Mouse (Mus musculus) c-Kit-positive CD71-negative TER-119-negative erythroid progenitor cells, embryonic 14.5 days (primary cell): ENCODE measurements around the gene Ei24.

ENCODE experiments used
- DNase-seq: peaks from one replicate; pipeline ENCODE4 v3.0.0-alpha.2; 2013; ENCODE audit warnings: low read depth

Gene Ei24

DNA sequence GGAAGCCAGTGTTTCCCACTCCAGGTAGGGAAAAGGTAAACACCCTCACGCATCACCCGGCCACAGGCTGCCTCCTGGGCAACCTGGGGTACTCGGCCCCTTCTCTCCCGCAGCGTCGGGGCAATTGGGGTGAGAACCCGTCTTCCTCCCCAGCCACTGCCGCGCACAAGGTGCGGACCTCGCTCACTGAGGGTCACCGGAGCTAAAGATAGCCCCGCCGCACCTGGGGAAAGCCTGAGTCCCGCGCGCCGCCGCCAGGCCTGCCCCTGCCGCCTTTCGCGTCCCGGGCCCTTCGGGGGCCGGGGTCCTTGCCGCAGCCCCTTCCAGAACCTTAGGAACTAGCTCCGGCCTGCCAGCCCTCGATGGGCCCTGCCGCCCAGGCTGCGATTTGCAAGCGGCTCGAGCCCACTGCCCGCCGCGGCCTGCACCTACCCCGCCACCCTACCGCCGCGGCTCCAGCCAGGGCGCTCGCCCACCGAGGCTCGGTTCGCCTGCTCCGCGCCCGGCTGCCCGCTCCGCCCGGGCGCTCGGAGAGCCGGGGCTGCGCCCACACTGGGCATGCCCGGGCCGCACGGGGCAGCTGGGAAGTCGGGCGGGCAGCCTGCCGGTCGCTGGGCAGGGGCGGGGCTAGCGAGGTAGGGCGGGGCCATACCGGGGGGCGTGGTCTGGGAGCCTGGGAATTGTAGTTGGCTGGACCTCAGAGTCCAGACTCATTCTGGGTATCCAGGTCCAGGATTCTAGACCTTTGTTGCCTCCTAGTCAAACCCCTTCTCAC, at the start of gene Ei24:
TSS of gene Ei24 (minus strand) at position 613 of the 775 bp plus-strand sequence.
- DNase-seq: peak; percentile 43

DNA sequence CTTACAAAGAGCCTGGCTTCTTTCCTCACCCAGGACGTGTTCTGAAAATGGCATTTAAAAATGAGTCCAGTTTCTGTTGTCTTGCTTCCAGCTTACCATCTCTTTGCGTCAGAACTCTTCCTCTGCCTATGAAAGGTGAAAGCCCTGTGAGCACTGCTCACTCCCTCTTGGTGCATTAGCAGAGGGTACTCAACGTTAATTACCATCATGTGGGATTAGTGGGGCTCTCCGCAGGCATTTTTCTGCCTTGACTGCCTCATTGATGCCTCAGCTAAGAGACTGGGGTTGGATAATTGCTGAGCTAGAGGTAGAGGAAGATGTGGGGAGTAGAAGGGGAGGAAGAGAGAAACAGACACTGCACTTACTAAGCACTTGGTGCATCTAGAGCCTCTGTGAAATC, 49.2 kb upstream of the Ei24 start:
- DNase-seq: no peak

- no peak for DNase-seq
Observed at GRCm38 (mm10) chr9:36833914-36834313, 36.7 kb upstream of the Ei24 start.

DNA sequence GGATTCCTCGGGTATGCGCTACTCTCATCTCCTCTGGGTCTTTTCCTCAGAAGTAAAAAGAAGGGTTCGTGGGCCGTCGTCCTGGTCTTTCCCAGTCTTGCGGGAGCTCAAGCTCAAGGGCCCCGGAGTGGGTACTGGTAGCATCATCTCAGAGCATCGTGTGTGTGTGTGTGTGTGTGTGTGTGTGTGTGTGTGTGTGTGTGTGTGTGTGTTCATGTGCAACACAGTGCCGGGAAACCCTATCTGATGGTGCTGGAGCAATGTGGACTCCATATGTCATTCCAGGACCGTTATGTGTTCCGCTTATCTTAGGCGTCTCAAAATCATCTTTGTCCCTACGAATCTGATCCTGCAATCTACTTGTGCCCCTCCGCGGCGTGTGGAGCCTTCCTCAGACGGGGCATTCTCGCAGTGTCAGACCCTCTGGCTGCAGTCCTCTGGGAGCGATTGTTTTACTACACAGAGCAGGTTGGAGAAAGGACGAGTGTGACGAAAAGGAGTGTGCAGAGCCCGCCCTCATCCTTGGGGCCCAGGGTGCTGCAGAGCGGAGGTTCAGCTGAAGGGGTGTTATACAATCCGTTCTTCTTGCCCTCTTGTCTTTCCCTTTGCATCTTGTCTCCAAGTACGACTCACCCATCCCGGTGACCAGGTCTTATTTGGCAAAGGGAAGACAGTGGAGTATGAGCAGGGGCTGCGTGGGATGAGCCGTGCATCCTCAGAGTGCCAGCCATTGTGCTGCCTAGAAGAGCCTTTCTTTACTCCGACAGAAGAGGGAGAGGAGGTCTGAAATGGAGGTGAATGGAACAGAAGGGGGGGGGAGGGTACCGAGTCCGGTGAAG, 36.1 kb upstream of the Ei24 start:
- no peak for DNase-seq

DNA sequence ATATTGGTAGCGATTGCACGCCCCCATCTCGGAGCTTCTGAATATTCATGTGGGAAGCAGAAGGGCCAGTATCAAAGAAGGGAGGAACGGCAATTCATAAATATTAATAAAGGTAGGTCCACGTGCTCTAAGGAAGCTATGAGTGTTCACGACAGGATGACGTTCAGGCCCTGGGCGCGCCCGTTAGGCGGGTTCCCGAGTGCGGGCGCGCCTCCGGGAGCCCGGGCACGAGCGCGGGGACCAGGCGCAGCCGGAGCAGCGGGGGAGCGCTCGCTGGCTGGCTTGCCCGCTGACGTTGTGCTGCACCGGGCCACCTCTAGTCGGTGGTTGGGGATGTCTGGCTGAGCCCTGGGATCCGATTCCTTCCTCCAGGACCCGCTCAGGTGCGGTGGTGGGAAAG, 35.3 kb upstream of the Ei24 start:
- DNase-seq: peak; percentile 8

GRCm38 (mm10) chr9:36831401-36831800, 34.2 kb upstream of the Ei24 start:
- DNase-seq: no peak

GRCm38 (mm10) chr9:36826612-36827363, 29.6 kb upstream of the Ei24 start:
- no peak for DNase-seq

GRCm38 (mm10) chr9:36822024-36822423, 24.8 kb upstream of the Ei24 start:
- DNase-seq: no peak

- no peak for DNase-seq
Observed at GRCm38 (mm10) chr9:36821644-36822000, 24.4 kb upstream of the Ei24 start, which contains the start of gene Fez1. Gene Fez1 (plus strand): TSS chr9:36821864.

- no peak for DNase-seq
Observed at GRCm38 (mm10) chr9:36820969-36821643, 23.9 kb upstream of the Ei24 start.

DNA sequence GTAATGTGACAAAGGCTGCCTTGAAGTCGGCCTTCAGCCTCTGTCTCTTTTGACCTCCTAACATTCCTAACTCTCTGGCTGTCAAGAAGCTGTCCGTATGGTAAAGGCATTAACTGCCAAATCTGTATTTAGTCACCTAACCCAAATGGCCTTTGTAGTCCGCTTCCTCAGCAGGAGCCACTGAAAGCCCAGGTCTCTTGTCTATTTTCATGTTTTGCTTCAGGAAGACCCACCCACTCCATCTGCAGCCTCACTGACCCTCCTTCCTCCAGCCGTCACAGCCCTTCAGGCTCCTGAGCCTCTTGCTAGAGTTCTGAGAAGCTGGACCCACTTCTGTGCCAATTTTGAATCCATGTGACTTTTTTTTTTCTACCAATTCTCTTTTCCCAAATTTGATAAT, 21.7 kb upstream of the Ei24 start:
- DNase-seq: no peak

DNA sequence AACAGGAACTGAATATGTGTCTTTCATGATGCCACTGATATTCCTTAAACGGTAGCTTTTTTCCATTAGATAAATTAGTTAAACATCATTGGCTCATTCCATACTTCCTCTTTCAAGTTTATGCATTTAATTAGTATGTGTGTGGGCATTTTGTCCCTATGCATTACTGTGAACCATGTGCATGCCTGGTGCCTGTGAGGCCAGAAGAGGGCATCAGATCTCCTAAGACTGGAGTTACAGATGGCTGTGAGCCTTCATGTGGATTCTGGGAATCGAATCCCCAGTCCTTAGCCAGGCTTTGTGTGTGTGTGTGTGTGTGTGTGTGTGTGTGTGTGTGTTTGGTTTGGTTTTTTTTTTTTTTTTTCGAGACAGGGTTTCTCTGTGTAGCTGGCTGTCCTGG, 17.3 kb upstream of the Ei24 start:
- DNase-seq: no peak

DNA sequence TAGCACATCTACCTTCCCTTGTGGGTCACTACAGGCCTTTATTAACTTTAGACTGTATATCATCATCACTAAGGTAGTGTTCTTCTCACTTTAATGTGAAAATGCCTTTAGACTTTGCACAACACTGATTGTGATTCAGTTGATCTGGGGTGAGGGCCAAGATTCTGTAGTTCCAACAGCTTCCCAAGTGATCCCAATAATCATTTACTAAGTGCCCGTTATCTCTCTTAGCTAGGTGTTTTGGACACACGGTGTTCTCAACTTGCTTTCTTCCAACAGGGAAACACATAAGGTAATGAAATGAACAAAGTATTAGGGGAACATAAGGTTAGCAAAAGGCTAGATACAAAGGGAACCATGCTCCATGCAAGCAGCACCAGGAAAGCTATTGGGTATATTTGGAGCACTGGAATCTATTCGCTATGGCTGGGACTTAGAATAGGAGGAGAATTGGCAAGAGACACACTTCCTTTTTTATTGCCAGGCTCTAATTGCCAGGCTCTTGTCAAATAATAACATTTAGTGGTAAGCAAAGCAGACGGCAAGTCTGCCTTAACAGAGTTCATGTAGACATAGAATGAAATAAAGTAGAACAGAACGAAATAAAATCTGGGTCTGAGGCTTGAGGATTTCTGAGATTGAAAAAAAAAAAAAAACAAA, 11.1 kb upstream of the Ei24 start:
- DNase-seq: no peak

- DNase-seq: no peak
Observed at GRCm38 (mm10) chr9:36805256-36805975, 8.2 kb upstream of the Ei24 start.

GRCm38 (mm10) chr9:36803926-36804325, 6.7 kb upstream of the Ei24 start:
- no peak for DNase-seq

GRCm38 (mm10) chr9:36803386-36803785, 6.2 kb upstream of the Ei24 start:
- DNase-seq: no peak

GRCm38 (mm10) chr9:36802951-36803350, 5.8 kb upstream of the Ei24 start:
- DNase-seq: no peak

- DNase-seq: no peak
Observed at GRCm38 (mm10) chr9:36801961-36802360, 4.8 kb upstream of the Ei24 start.

GRCm38 (mm10) chr9:36796224-36796623, 969 bp downstream of the Ei24 start:
- DNase-seq: no peak

- no peak for DNase-seq
Observed at GRCm38 (mm10) chr9:36795556-36795955, 1.6 kb downstream of the Ei24 start.

- DNase-seq: no peak
Observed at GRCm38 (mm10) chr9:36794487-36794886, 2.7 kb downstream of the Ei24 start.
